Comparison of ENCODE assay signal across 16 mouse cellular contexts in genomic region chr7:132542427-132542826, GRCm38 (mm10). TPM values are rescaled to one million over a fixed set of nuclear protein-coding genes. Genes with fewer than 3 reads are reported as not detected.
"Had no signal": no experiment of that assay in that cellular context is flagged by ENCODE, and none has a peak within 500 bp of the region (broad histone marks: within the 10 kb centered on the region; RNA-seq: fewer than 3 reads in every experiment).

No protein-coding gene starts in this region.

- H3K36me3 ChIP-seq: limb, embryonic 10.5 days; liver, embryonic 15.5 days; midbrain, embryonic 10.5 days; neural tube, embryonic 15.5 days had no signal

- DNase-seq: lung, adult 2 months; lung, postnatal 36 days; midbrain, embryonic 14.5 days; right cerebral cortex, adult 18-20 months; right cerebral cortex, postnatal 25 days; thymus, postnatal 36 days had no signal

- H3K27me3 ChIP-seq: neural tube, embryonic 15.5 days had no signal

- H3K4me2 ChIP-seq: liver, embryonic 11.5 days; liver, embryonic 15.5 days; neural tube, embryonic 15.5 days had no signal

- H3K27ac ChIP-seq: limb, embryonic 10.5 days; liver, embryonic 15.5 days; midbrain, embryonic 10.5 days; neural tube, embryonic 15.5 days had no signal

- H3K9me3 ChIP-seq: limb, embryonic 10.5 days; liver, embryonic 15.5 days; midbrain, embryonic 10.5 days; neural tube, embryonic 15.5 days had no signal

- H3K9ac ChIP-seq: liver, embryonic 15.5 days; neural tube, embryonic 15.5 days had no signal

- H3K4me3 ChIP-seq: limb, embryonic 10.5 days; liver, embryonic 15.5 days; midbrain, embryonic 10.5 days; neural tube, embryonic 15.5 days had no signal

- ATAC-seq: lung, postnatal 0 days had no signal

- H3K4me1 ChIP-seq: liver, embryonic 15.5 days; midbrain, embryonic 10.5 days had no signal

RNA-seq across cellular contexts. Expression of gene Nkx1-2, which starts 57.0 kb away (rescaled TPM):
- polyA plus RNA-seq: kidney, embryonic 16.5 days; large intestine, adult 2 months; limb, embryonic 10.5 days; liver, embryonic 11.5 days; liver, embryonic 15.5 days; lung, adult 2 months; lung, postnatal 0 days; stomach, embryonic 16.5 days; thymus, postnatal 0 days had no signal
